Mouse (Mus musculus): Measurements from ENCODE around the gene Krtap5-1.

GRCm38 (mm10) chr7:142317216-142317615, 20.3 kb upstream of the Krtap5-1 start:
- TF ChIP-seq CTCF (IDR thresholded peaks at IDR 0.05; ENCODE audit: control insufficient read depth, insufficient read depth, insufficient replicate concordance, low read depth, low read length) (no peak), POLR2A (IDR thresholded peaks at IDR 0.05; ENCODE audit: control insufficient read depth, low read depth, low read length) (no peak)

Data from testis, adult 2 months (tissue).